ENCODE assay signal across 14 mouse cellular contexts in genomic region chr13:46341419-46341818, GRCm38 (mm10).
"Had no signal": no experiment of that assay in that cellular context is flagged by ENCODE, and none has a peak within 500 bp of the region (broad histone marks: within the 10 kb centered on the region; RNA-seq: fewer than 3 reads in every experiment).

No protein-coding gene starts in this region.

- H3K4me1 ChIP-seq: liver, embryonic 15.5 days; midbrain, embryonic 10.5 days; neural tube, embryonic 13.5 days had no signal

- DNase-seq: kidney, adult 9 months; kidney, postnatal 4 days; lung, adult 2 months; lung, postnatal 36 days; midbrain, embryonic 14.5 days; retina, postnatal 1 day; thymus, postnatal 36 days had no signal

- H3K4me3 ChIP-seq: liver, embryonic 15.5 days; midbrain, embryonic 10.5 days; neural tube, embryonic 13.5 days had no signal

- H3K9ac ChIP-seq: liver, embryonic 15.5 days; neural tube, embryonic 13.5 days had no signal

- H3K4me2 ChIP-seq: liver, embryonic 11.5 days; liver, embryonic 15.5 days; neural tube, embryonic 13.5 days had no signal

- H3K27me3 ChIP-seq: liver, embryonic 15.5 days; neural tube, embryonic 13.5 days had no signal

- H3K27ac ChIP-seq: kidney, postnatal 0 days; liver, embryonic 15.5 days; midbrain, embryonic 10.5 days; neural tube, embryonic 13.5 days had no signal

- ATAC-seq: intestine, postnatal 0 days; lung, postnatal 0 days had no signal

- H3K36me3 ChIP-seq: liver, embryonic 15.5 days; midbrain, embryonic 10.5 days; neural tube, embryonic 13.5 days had no signal

- H3K9me3 ChIP-seq: liver, embryonic 15.5 days; midbrain, embryonic 10.5 days; neural tube, embryonic 13.5 days had no signal
